Mouse (Mus musculus) liver, embryonic 16.5 days (tissue): ENCODE results near the gene Fbxo46. TPM values are rescaled to one million over a fixed set of nuclear protein-coding genes. Genes with fewer than 3 reads are reported as not detected.
A peak's percentile ranks its signal among the peaks of the same experiment; 100 is the strongest.

ENCODE experiments used
- ATAC-seq: fragments of 200-750 bp; cut with Nextera tagmentation; 2 replicates; pipeline ENCODE4 v1.8.0; 2017; ENCODE audit warnings: low read depth, mild to moderate bottlenecking, moderate number of reproducible peaks, moderate library complexity
- H3K27ac ChIP-seq: fragments of 300-500 bp; sonication (generic); 2 replicates; pipeline ENCODE4 v1.5.1; 2014; ENCODE audit warnings: mild to moderate bottlenecking, low read length
- H3K27me3 ChIP-seq: fragments of 300-500 bp; sonication (generic); 2 replicates; pipeline ENCODE4 v1.6.1; 2014; ENCODE audit warnings: low read depth, low read length, mixed read lengths; ENCODE audit not compliant: control insufficient read depth, insufficient read depth
- H3K36me3 ChIP-seq: fragments of 300-500 bp; sonication (generic); 2 replicates; pipeline ENCODE4 v1.6.1; 2014; ENCODE audit warnings: mild to moderate bottlenecking; ENCODE audit not compliant: control insufficient read depth, insufficient read depth
- H3K4me1 ChIP-seq: fragments of 300-500 bp; sonication (generic); 2 replicates; pipeline ENCODE4 v1.6.1; 2014; ENCODE audit warnings: low read depth, low read length, mixed read lengths; ENCODE audit not compliant: control insufficient read depth
- H3K4me2 ChIP-seq: fragments of 300-500 bp; sonication (generic); 2 replicates; pipeline ENCODE4 v1.6.1; 2014; ENCODE audit warnings: low read depth, low read length, mixed read lengths
- H3K4me3 ChIP-seq: fragments of 300-500 bp; sonication (generic); 2 replicates; pipeline ENCODE4 v1.5.1; 2014; ENCODE audit warnings: low read depth, mild to moderate bottlenecking, low read length
- H3K9ac ChIP-seq: fragments of 300-500 bp; sonication (generic); 2 replicates; pipeline ENCODE4 v1.6.1; 2014; ENCODE audit warnings: low read depth, low read length
- H3K9me3 ChIP-seq: fragments of 300-500 bp; sonication (generic); replicated peaks from 2 replicates; pipeline ENCODE4 v1.6.1; 2016; ENCODE audit warnings: low read length; ENCODE audit not compliant: control insufficient read depth
- whole genome bisulfite sequencing: fragments of 180-500 bp; shearing (Covaris S2); extraction: QIAGEN DNeasy Blood & Tissue Kit; methylation state at CpG from one replicate; pipeline ENCODE4 v1.1.7; 2014; ENCODE audit not compliant: insufficient replicate concordance; 5-methylcytosine and 5-hydroxymethylcytosine counted together
- polyA plus RNA-seq: library from polyadenylated mRNA; unstranded; fragments of >200 nt; fragmentation: Nextera tagmentation; extraction: Ambion mirVana; gene quantifications from 2 replicates; pipeline ENCODE4 v1.2.1, GENCODE M21; 2015

The Fbxo46 gene
- polyA plus RNA-seq, 1 experiment from 2014 or later: 4.7 TPM

DNA sequence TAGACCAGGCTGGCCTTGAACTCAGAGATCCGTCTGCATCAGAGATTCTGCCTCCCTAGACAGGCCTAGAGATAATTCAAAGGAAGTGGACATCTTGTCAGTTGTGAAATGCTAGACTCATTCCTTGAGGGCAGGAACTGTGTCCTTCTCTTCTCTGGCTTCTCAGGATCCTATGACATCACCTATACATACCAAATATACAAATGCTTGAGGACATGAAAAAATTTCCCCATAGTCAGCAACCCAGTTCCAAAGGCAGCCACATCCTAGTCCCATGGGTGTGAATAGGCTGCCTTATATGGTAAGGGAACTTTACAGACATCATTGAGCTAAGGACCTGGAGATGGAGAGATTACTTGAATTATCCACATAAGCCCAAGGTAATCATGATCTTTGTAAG is 10.1 kb upstream of the Fbxo46 start:
- Histone ChIP-seq H3K4me3 (no peak overlapping the region), H3K36me3 (no peaks in the 10 kb centered on the region), H3K9ac (no peak overlapping the region), H3K4me1 (no peaks in the 10 kb centered on the region), H3K27me3 (no peaks in the 10 kb centered on the region; the same call in 1 of the 2 replicates), H3K27ac (no peak overlapping the region), H3K9me3 (no peaks in the 10 kb centered on the region), H3K4me2 (no peak overlapping the region)
- 43% methylated on average over 1 of the region's 1 CpGs for WGBS
- ATAC-seq: no peak

DNA sequence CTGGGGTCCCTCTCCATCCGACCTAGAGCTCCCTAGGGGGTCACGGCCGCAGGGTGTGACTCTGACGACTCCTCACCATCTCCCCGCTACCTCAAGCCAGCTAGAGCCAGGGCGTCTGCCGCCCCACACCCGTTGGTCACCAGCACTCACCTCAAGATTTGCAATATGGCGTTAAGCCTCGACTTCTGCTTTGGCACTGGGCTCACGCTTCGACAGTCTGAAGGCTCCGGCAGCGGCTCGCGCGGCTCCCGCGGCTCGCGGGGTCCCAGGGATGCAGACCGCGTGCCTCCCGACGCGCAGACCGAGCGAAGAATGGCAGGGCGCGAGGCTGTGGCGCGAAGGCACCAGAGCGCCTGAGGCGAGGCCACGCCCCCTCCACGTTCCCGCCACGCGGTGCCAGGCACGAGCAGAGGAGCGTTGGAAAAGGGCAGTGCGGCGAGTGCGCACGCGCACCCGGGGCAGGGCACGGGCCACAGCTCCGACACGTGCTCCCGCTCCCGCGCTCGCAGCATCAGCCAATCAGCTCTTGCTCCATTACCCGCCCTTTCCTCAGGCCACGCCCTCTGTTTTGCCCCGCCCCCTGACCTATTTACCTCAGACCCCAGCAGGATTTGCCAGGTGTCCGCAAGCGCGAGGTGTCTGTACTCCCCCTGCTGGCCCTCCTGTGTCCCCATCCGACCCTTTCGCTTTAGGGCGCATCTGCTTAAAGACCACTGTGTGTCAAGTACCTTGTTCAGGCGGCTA is 1.5 kb upstream of the Fbxo46 start, which contains the start of gene Gm4969:
Gm4969 (minus strand) TSS at position 341 of the 744 bp plus-strand sequence.
- Histone ChIP-seq H3K4me3 (peak within 1 kb of the TSS; percentile 31), H3K27me3 (peaks cover 5% of the 10 kb centered on the region; the same call in 1 of the 2 replicates), H3K4me1 (peaks cover 16% of the 10 kb centered on the region), H3K9ac (no peak within 1 kb of the TSS; the same call in 1 of the 2 replicates), H3K9me3 (peaks cover 3% of the 10 kb centered on the region), H3K27ac (no peak within 1 kb of the TSS), H3K4me2 (peak within 1 kb of the TSS; percentile 43), H3K36me3 (no peaks in the 10 kb centered on the region)
- WGBS: 29% methylated on average over 62 of the region's 64 CpGs
- ATAC-seq: peak; percentile 7; the same call in 1 of the 2 replicates

DNA sequence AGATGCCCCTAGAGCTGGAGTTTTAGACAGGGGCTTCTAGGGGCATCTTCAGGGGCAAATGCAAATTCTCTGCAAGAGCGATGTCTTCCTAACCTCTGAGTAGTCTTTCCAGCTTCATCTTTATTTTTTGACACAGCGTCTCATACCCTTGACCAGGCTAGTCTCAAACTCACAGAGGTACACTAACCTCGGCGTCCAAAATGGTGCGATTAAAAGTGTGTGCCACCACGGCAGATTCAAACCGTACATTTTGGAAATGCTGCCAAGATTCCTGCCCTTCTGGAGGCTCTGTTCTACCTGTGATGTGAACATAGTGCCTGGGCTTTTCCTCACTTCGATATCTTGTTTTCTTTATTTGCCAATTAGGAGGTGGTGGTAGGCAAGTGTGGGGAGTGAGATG is 576 bp upstream of the Fbxo46 start:
- peak overlapping the region; percentile 96; the same call in 1 of the 2 replicates for H3K4me3 ChIP-seq
- H3K27me3 ChIP-seq: peaks cover 5% of the 10 kb centered on the region; the same call in 1 of the 2 replicates
- peaks cover 16% of the 10 kb centered on the region for H3K4me1 ChIP-seq
- peaks cover 3% of the 10 kb centered on the region for H3K9me3 ChIP-seq
- no peak for ATAC-seq
- no peak overlapping the region for H3K27ac ChIP-seq
- H3K9ac ChIP-seq: no peak overlapping the region; the same call in 1 of the 2 replicates
- H3K36me3 ChIP-seq: no peaks in the 10 kb centered on the region
- 81% methylated on average over 8 of the region's 8 CpGs for WGBS
- H3K4me2 ChIP-seq: peak overlapping the region; percentile 26; the same call in 1 of the 2 replicates

DNA sequence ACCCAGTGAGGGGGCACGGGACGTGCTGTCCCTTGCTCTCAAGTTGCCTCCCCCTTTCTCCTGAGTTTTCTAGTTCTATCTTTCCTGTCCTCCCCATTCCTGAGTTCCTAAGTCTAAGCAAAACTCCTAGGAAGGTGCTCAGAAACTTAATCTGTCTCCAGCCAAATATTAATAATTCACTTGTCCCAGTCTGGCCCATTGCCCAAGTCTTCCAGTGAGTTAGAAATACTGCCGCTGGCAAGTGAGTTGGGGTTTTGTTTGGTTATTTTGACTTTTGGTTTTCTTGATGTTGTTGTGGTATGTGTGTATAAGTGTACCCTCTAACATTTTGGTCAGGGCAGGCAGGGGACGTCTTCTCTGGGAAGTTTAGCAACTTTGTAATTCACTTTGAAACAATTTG is 2.0 kb downstream of the Fbxo46 start:
- no peak for ATAC-seq
- Histone ChIP-seq H3K27ac (no peak overlapping the region), H3K36me3 (no peaks in the 10 kb centered on the region), H3K4me3 (no peak overlapping the region), H3K4me2 (no peak overlapping the region), H3K27me3 (peaks cover 5% of the 10 kb centered on the region; the same call in 1 of the 2 replicates), H3K4me1 (peaks cover 16% of the 10 kb centered on the region), H3K9ac (no peak overlapping the region), H3K9me3 (peaks cover 3% of the 10 kb centered on the region)
- 69% methylated on average over 4 of the region's 4 CpGs for WGBS

DNA sequence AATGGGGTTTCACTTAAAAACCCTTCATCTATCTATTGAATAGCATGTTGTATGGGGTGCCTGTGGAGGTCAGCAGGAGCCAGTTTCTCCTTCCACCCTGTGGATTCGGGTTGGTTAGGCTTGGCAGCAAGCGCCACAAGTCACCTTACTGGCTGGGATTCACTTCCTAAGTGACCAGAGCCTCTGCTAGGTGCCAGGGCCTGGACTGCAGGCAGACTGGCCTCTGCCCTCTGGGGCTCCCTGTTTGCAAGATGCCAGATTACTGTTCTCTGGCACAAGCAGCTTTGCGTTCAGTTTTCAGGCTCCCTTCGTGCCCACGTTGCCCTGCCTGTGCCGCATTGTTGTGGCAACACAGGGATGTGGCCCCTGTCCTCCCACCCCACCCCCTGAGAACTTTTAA is 5.1 kb downstream of the Fbxo46 start:
- no peak for ATAC-seq
- Histone ChIP-seq H3K4me3 (no peak overlapping the region), H3K9me3 (no peaks in the 10 kb centered on the region), H3K4me2 (no peak overlapping the region), H3K27me3 (no peaks in the 10 kb centered on the region), H3K36me3 (no peaks in the 10 kb centered on the region), H3K27ac (no peak overlapping the region), H3K9ac (no peak overlapping the region), H3K4me1 (peaks cover 9% of the 10 kb centered on the region)
- WGBS: 85% methylated on average over 6 of the region's 6 CpGs

DNA sequence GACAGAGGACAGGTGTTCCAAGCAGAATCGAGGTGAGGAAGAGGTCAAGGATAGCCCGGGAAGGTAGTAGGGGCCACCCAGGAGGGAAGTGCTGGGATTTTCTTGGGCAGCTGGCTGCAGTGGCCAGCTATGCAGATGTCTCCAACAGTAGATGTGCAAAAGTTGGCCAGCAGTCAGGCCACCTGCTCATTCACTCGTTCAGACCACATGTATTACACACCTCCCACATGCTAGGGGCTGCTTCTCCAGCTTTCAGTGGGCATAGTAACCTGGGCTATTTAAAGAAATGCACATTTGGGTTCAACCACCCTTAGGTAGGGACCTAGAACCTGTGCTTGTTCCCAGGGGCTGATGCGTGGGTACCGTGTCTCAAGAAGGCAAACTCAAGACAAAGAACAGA is 8.1 kb downstream of the Fbxo46 start:
- no peaks in the 10 kb centered on the region for H3K27me3 ChIP-seq
- H3K4me1 ChIP-seq: peaks cover 11% of the 10 kb centered on the region
- 75% methylated on average over 5 of the region's 5 CpGs for WGBS
- H3K4me2 ChIP-seq: no peak overlapping the region
- no peak overlapping the region for H3K27ac ChIP-seq
- no peak overlapping the region for H3K4me3 ChIP-seq
- no peak overlapping the region for H3K9ac ChIP-seq
- H3K9me3 ChIP-seq: no peaks in the 10 kb centered on the region
- no peaks in the 10 kb centered on the region for H3K36me3 ChIP-seq
- ATAC-seq: no peak

DNA sequence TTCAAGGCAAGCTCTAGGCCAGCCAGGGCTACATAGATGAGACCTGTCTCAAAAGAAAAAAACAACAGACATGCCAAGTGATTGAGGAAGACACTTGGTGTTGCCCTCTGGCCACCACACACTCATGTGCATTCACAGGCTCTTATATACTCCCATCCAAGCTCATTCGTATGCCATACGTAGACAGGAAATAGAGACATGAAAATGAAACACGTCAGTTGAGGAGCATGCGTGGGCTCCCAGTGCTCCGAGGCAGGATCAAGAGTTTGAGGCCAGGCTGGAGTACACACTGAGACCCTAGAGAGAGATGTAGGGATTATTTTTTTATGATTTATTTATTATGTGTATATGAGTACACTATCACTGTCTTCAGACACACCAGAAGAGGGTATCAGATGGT is 9.7 kb downstream of the Fbxo46 start:
- Histone ChIP-seq H3K27ac (no peak overlapping the region), H3K4me2 (no peak overlapping the region)

DNA sequence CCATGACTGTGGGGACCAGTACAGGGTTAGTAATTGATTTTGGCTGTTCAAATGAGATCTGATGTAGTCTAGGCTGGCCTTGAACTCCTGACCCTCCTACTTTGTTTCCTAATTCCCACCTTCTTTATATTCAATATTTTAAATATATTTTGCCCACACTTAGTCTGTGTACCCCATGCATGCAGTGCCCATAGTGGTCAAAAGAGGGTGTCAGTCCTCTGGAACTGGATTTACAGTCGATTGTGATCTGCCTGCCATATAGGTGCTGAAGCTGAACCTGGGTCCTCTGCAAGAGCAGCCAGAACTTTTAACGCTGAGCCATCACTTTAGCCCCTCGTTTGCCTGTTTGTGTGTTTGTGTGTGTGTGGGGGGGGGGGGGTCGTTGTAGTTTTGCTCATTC is 11.0 kb downstream of the Fbxo46 start:
- no peak overlapping the region; the same call in 1 of the 2 replicates for H3K4me3 ChIP-seq
- peak overlapping the region; percentile 33; the same call in 1 of the 2 replicates for H3K9ac ChIP-seq

More for the DNA sequence above, 9.7 kb downstream of the Fbxo46 start:
- no peaks in the 10 kb centered on the region for H3K9me3 ChIP-seq
- H3K9ac ChIP-seq: no peak overlapping the region
- no peaks in the 10 kb centered on the region for H3K27me3 ChIP-seq
- 85% methylated on average over 5 of the region's 5 CpGs for WGBS
- no peaks in the 10 kb centered on the region for H3K36me3 ChIP-seq
- H3K4me3 ChIP-seq: no peak overlapping the region
- ATAC-seq: no peak
- peaks cover 11% of the 10 kb centered on the region for H3K4me1 ChIP-seq

DNA sequence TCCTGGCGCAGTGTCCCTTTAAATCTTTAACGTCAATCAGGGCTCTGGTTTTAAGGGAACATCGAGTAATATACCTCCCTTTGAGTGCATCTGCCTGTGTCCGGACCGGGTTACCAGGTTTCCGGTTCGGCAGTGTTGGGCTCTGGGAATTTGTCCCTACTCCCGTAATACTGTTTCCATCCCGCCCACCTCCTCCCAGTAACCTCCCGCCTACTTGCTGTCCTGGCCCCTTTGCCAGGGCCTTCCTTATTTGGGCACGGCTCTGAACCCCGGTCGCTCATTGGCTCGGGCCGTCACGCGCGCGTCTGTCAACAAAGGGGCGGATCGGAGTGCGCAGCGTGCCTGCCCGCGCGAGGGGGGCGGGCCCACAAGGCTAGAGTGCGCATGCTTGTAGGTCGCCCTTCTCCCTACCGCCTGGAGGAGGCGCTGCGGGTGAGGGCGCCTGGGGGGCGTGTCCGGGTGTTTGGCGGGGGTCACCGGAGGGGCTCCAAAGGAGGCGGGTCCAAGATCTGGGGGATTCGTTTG is 11.7 kb downstream of the Fbxo46 start:
- under 1% methylated on average over 39 of the region's 39 CpGs for WGBS
- no peaks in the 10 kb centered on the region for H3K9me3 ChIP-seq
- peak overlapping the region; percentile 33 for H3K9ac ChIP-seq
- H3K36me3 ChIP-seq: peaks cover 10% of the 10 kb centered on the region
- H3K27me3 ChIP-seq: no peaks in the 10 kb centered on the region
- H3K27ac ChIP-seq: peak overlapping the region; percentile 75; the same call in 1 of the 2 replicates
- H3K4me2 ChIP-seq: peak overlapping the region; percentile 72
- peaks cover 11% of the 10 kb centered on the region for H3K4me1 ChIP-seq
- ATAC-seq: peak; percentile 98
- peak overlapping the region; percentile 59 for H3K4me3 ChIP-seq

More for the DNA sequence above, 11.0 kb downstream of the Fbxo46 start:
- H3K27ac ChIP-seq: peak overlapping the region; percentile 75; the same call in 1 of the 2 replicates
- peaks cover 11% of the 10 kb centered on the region for H3K4me1 ChIP-seq
- H3K4me2 ChIP-seq: peak overlapping the region; percentile 72
- no peaks in the 10 kb centered on the region for H3K9me3 ChIP-seq
- no peaks in the 10 kb centered on the region for H3K27me3 ChIP-seq
- peaks cover 3% of the 10 kb centered on the region; the same call in 1 of the 2 replicates for H3K36me3 ChIP-seq
- WGBS: 29% methylated on average over 4 of the region's 4 CpGs
- no peak for ATAC-seq
